Mouse (Mus musculus): Measurements from ENCODE around the gene Bmp3.

Gene Bmp3

DNA sequence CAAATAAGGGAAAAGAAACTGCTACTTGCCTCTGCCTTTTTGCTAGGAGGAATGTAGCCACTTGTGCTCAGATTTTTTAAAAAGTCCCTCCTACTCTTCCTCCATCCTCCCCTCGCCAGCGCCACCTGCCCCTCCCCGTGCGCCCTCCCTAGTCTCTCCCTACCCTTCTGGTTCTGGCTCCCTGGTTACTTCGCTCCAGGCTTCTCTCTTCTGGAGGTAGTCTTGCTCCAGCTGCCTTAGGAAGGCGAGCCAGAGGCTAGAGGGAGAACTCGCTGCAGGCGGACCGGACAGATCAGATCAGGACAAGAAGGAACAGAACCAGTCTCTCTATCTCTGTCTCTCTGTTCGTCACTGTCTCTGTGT is at the start of gene Bmp3:
TSS of gene Bmp3 (plus strand) at position 152 of the 363 bp plus-strand sequence.
- no peak for DNase-seq (ENCODE audit: low spot score)

DNA sequence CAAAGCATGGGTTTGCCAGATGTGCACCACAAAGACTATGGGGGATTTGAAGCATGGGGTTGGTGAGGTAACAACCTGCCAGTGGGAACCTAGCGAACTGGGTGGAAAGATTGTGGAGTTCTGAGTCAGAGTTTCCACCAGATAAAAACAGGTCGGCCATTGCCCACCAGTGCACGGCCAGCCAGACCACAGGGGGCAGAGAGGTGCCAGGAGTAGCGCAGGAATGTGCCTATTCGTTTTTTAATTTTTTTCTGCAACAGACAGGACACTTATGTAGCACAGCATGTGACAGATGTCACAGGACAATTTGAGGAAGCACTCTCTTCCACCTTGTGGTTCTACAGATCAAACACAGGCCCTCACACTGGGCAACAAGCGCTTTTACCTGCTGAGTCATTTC is 49.5 kb upstream of the Bmp3 start:
- DNase-seq (ENCODE audit: low spot score) = no peak

GRCm38 (mm10) chr5:98806492-98806891 is 47.7 kb upstream of the Bmp3 start:
- no peak for DNase-seq (ENCODE audit: low spot score)

- no peak for DNase-seq (ENCODE audit: low spot score)
These were observed 47.2 kb upstream of the Bmp3 start for GRCm38 (mm10) chr5:98807022-98807421.

DNA sequence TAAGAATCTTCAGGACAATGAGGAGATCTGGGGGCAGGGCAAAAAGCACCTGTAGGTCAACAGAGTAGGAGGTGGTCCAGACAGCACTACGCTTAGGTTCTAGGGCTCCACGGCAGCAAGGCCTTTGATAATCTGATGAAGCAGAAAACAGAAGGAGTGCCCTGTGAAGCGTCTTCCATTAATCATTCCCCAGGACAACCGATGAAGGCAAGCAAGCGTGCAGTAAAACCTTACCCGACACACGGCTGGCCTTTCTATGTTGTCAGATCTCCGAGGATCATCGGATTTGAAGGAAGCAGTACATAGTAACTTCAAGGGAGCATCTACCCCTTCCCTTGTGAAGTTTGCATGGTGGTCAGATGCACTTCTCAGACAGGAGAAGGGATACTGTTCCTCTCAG is 46.3 kb upstream of the Bmp3 start:
- DNase-seq (ENCODE audit: low spot score) = no peak

DNA sequence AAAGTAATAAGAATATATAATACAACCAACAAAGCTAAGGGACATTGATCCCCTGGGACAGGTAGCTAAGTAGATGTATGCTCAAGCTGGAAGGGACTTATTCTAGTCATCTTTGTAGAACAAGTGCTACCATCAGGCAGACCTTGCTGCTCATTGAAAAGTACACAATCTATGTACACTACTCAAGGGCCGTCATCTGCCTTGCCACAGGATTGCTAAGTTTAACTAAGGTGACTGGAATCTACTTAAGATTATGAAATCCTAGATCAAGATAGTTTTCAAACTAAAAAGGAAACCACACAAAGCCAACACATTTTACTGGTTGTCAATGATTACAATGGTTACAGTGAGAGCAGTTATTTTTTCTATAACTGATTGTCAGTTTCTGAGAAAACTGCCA is 41.8 kb upstream of the Bmp3 start:
- DNase-seq (ENCODE audit: low spot score) = no peak

DNA sequence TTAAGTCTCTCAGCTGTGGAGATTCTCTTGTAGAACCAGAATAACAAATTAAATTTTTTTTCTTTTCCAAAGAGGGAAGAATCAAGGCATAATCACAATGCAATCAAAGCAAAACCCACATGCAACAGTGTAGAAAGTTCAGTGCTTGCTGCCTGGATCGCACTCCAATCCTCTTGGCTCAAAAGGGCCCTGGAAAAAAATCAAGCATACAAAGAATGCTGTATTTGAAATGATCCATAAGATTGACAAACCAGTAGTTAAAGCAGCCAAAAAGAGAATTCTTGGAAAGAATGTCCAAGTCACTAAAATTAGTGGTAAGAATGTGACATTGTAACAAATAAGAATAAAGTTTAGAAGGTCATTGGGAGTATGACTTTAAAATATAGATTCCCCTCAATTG is 38.9 kb upstream of the Bmp3 start:
- no peak for DNase-seq (ENCODE audit: low spot score)

DNA sequence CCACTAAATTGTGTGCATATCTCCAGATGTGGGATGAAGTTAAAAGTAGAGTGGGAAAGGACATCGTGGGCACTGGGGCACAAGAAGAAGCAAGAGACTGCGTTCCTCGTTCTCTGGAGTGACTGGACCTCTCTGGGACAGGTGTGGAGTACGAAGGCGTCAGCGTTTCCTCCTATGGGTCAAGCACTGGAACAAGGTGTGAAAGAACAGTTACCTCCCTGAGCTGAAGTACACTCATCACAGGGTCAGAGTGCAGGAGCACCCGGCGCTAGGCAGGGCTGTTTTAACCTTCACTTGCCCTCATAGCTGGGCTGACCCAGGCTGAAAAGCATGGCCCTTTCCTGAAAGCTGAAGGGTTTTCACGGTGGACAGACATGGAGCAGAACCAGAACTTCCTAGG is 20.5 kb upstream of the Bmp3 start:
- DNase-seq (ENCODE audit: low spot score) = no peak

DNA sequence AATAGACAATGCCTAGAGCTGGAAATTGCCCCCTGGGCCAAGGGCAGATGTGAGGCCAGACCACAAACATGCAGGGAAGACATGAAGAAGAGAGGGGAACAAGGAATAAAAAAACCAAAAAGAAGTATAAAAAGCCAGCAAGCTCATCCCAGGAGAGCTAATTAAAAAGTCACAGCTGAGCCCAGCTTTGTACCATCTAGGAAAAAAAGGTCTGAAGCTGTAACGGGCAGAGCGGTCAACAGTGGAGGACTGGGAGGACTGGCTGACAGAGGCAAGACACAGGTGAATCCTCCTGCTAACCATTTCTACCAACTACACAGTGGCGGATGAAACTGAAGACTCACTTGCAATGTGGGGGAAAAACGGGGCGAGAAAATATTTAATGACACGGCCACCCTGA is 19.9 kb upstream of the Bmp3 start:
- DNase-seq (ENCODE audit: low spot score) = no peak

- no peak for DNase-seq (ENCODE audit: low spot score)
These were observed 11.5 kb upstream of the Bmp3 start for GRCm38 (mm10) chr5:98842600-98843310.

- DNase-seq (ENCODE audit: low spot score) = no peak
These were observed 9.6 kb upstream of the Bmp3 start for GRCm38 (mm10) chr5:98844664-98845063.

DNA sequence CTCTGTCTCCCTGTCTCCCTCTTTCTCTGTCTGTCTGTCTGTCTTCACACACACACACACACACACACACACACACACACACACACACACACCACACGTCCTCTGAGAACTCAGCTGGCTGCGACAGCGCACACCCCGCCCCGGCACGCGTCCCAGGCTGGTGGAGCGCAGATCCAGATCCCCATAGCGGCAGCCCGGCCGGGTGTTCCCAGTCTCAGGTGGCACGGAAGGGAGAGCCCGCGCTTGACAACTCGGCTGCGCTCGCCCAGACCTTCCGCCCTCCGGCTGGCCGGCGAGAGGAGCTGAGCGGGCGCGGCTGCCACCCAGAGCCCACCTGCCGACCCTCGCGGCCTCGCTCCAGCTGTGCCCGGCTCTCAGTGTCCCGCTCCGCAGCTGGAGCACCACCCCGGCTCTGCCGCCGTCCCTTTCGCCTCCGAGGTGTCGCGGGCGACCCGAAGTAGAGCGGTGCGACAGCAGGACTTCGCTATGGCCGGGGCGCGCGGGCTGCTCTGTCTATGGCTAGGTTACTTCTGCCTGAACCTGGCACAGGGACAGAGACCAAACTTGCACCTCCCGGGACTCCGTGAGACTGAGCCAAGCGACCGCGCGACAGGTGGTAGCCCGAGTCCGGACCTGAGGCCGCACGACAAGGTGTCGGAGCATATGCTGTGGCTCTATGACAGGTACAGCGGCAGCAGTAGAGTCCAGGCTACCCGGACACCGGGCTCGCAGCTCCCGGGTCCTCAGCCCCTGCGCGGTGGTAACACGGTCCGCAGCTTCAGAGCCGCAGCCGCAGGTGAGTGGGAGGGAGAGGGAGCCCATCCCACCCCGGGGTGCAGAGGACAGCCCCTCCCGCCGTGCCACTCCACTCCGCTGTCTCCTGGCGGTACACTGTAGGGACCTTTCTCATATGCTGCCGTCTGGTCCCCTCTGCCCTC is 681 bp downstream of the Bmp3 start:
- DNase-seq (ENCODE audit: low spot score) = no peak

DNA sequence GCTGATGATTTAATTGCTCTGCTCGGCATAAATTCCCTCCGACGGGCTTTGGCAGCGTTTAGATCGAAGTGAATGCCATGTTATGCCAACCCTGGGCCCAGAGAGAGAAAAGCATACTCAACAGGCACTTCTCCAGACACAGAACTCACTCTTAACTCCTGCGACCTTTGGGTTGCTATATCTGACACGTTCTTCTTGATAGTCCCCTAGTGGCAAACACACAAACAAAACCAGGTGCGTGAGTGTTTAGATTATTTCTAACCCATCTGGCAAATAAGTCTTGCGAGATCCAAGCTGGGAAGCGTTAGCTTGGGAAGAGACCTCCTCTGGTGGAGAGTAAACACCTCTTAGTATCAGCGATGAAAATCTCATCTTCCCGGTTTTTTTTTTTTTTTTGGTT is 1.5 kb downstream of the Bmp3 start:
- no peak for DNase-seq (ENCODE audit: low spot score)

- DNase-seq (ENCODE audit: low spot score) = no peak
These were observed 2.1 kb downstream of the Bmp3 start for GRCm38 (mm10) chr5:98856356-98856755.

DNA sequence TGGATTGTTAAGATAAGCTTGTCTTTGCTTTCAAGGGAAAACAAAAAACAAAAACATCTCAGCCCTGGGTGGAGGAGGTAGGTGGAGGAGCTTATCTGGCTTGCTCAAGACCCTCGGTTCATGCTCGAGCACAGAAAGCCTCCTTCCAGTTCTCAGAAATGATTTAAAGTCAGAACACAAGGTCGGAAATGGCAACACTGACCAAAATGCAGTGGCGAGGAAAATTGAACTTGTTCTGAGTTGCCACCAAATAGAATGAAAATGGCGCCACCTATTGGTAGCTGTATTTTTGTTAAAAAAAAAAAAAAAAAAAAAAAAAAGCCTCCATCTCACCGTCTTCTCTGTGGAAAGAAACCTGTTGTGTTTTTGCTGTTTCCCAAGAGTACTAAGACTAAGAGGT is 9.7 kb downstream of the Bmp3 start:
- no peak for DNase-seq (ENCODE audit: low spot score)

DNA sequence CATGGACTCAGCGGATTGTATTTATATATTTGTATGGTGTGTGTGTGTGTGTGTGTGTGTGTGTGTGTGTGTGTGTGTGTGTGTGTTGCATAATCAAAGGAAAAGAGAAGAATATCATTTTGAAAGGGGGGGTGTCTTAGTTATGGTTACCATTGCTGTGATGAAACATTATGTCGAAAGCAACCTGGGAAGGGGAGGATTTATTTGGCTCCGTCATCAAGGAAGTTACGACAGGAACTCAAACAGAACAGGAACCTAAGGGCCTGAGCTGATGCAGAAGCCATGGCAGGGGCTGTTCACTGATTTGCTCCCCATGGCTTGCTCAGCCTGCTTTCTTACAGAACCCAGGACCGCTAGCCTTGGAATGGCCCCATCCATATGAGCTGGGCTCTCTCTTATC is 10.9 kb downstream of the Bmp3 start:
- DNase-seq (ENCODE audit: low spot score) = no peak

- DNase-seq (ENCODE audit: low spot score) = no peak
These were observed 21.8 kb downstream of the Bmp3 start for GRCm38 (mm10) chr5:98876056-98876455.

- peak; percentile 47 for DNase-seq (ENCODE audit: low spot score)
These were observed 24.7 kb downstream of the Bmp3 start for GRCm38 (mm10) chr5:98878891-98879290.

DNA sequence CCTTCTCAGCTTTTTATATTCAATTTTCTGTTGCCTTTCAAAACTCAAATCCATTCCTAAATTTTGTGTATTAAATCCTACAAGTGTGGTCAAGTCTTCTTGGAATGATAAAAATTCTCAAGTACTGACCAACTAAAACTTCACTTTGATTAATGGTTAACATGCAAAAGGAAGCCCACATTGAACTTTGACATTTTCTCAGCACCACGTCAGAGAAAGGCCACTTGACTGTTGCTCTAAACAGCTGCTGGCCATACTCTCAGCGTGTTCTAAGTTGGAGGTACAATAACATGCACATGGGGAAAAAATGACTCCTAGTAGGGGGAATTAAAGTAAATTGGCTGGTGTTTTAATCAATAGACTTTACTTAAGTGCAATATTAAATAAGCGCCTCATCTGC is 27.9 kb downstream of the Bmp3 start:
- DNase-seq (ENCODE audit: low spot score) = no peak

GRCm38 (mm10) chr5:98890544-98891050 is 36.4 kb downstream of the Bmp3 start:
- DNase-seq (ENCODE audit: low spot score) = no peak

GRCm38 (mm10) chr5:98894281-98894680 is 40.1 kb downstream of the Bmp3 start:
- DNase-seq (ENCODE audit: low spot score) = no peak

DNA sequence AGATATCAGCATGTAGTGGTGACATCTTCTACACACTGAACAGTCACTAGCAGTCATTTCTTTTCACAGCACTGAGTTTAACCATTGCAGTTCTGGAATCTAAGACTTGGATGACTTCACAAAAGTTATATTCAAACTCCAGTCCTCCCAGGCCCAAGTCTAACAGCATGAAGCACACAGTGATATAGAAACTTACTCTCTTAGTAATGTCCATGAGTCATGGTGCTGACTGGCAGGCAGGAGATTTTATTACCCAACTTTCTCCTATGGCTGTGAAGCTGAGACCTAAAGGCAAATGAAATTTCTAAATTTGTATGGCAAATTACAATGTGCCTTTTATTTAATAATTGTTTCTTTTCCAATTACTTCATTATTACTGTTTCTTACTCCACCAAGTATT is 43.7 kb downstream of the Bmp3 start:
- DNase-seq (ENCODE audit: low spot score) = no peak

DNA sequence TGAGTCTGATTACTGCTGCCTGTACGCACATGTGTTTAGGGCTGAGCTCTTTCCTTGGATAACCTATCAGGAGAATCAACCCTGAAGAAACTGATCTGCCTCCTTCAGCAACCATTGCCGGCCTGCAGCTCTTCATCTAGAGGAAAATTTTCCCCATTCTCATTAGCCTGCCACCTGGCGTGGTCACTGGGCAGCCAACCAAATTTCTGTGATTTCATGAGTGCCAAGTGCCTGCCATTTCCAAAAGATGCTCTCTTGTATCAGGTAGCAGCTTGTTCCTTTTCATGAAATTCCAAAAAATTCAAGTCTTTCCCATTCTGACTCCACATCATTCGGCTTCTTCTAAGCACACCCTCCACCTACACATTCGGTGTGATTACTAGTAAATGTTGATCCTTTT is 46.7 kb downstream of the Bmp3 start:
- no peak for DNase-seq (ENCODE audit: low spot score)
